Mouse (Mus musculus): ENCODE data around the gene Pin4.

- no peak for TF ChIP-seq CTCF (IDR thresholded peaks at IDR 0.05; ENCODE audit: low read depth, low read length)
- no peak for TF ChIP-seq POLR2A (IDR thresholded peaks at IDR 0.05; ENCODE audit: extremely low read depth, insufficient read depth, low read length)
Measured at GRCm38 (mm10) chrX:102081573-102082279, 37.5 kb upstream of the Pin4 start.
